Mouse (Mus musculus) embryonic facial prominence, embryonic 13.5 days (tissue): Measurements from ENCODE around the gene Rab24. TPM values are rescaled to one million over a fixed set of nuclear protein-coding genes. Genes with fewer than 3 reads are reported as not detected.

Experiments used
- ATAC-seq: fragments of 200-750 bp; cut with Nextera tagmentation; 2 replicates; pipeline ENCODE4 v1.8.0; 2017; ENCODE audit warnings: low read depth; ENCODE audit not compliant: insufficient number of reproducible peaks, insufficient read depth, low FRiP score, low TSS enrichment
- H3K27ac ChIP-seq: fragments of 300-500 bp; sonication (generic); 2 replicates; pipeline ENCODE4 v1.5.1; 2015; ENCODE audit warnings: moderate library complexity, mild to moderate bottlenecking, inconsistent platforms
- H3K27me3 ChIP-seq: fragments of 300-500 bp; sonication (generic); 2 replicates; pipeline ENCODE4 v1.6.1; 2015; ENCODE audit warnings: mild to moderate bottlenecking, inconsistent platforms
- H3K36me3 ChIP-seq: fragments of 300-500 bp; sonication (generic); 2 replicates; pipeline ENCODE4 v1.6.1; 2015; ENCODE audit warnings: mild to moderate bottlenecking, inconsistent platforms
- H3K4me1 ChIP-seq: fragments of 300-500 bp; sonication (generic); 2 replicates; pipeline ENCODE4 v1.6.1; 2015; ENCODE audit warnings: inconsistent platforms
- H3K4me2 ChIP-seq: fragments of 300-500 bp; sonication (generic); 2 replicates; pipeline ENCODE4 v1.6.1; 2015; ENCODE audit warnings: moderate library complexity, mild to moderate bottlenecking, inconsistent platforms
- H3K4me3 ChIP-seq: fragments of 300-500 bp; sonication (generic); 2 replicates; pipeline ENCODE4 v1.5.1; 2015; ENCODE audit warnings: mild to moderate bottlenecking, inconsistent platforms
- H3K9ac ChIP-seq: fragments of 300-500 bp; sonication (generic); 2 replicates; pipeline ENCODE4 v1.6.1; 2015; ENCODE audit warnings: mild to moderate bottlenecking, inconsistent platforms
- H3K9me3 ChIP-seq: fragments of 300-500 bp; sonication (generic); 2 replicates; pipeline ENCODE4 v1.6.1; 2016; ENCODE audit warnings: inconsistent platforms
- WGBS: fragments of 180-500 bp; shearing (Covaris S2); methylation state at CpG from one replicate; pipeline ENCODE4 v1.1.7; 2015; ENCODE audit warnings: mixed read lengths; 5-methylcytosine and 5-hydroxymethylcytosine counted together
- polyA plus RNA-seq: library from polyadenylated mRNA; unstranded; fragments of >200 nt; fragmentation: Nextera tagmentation; extraction: Ambion mirVana; gene quantifications from 2 replicates; pipeline ENCODE4 v1.2.1, GENCODE M21; 2015

Rab24 gene
- polyA plus RNA-seq, 1 experiment from 2014 or later, result 112 TPM

- WGBS, result 45% methylated on average over 8 of the region's 8 CpGs
- peak overlapping the region; percentile 28; the same call in 1 of the 2 replicates for H3K9ac ChIP-seq
- ATAC-seq, result no peak
- no peaks in the 10 kb centered on the region for H3K27me3 ChIP-seq
- H3K4me1 ChIP-seq, result peaks cover 50% of the 10 kb centered on the region
- peak overlapping the region; percentile 90 for H3K4me2 ChIP-seq
- peak overlapping the region; percentile 69 for H3K4me3 ChIP-seq
- H3K36me3 ChIP-seq, result peaks cover 35% of the 10 kb centered on the region
- no peaks in the 10 kb centered on the region for H3K9me3 ChIP-seq
- H3K27ac ChIP-seq, result 0 out of 2 replicates have a peak overlapping the region, but pooled peaks have one; percentile 1
Observed at GRCm38 (mm10) chr13:55327633-55328032, 5.9 kb upstream of the Rab24 start.

GRCm38 (mm10) chr13:55327169-55327568, 5.4 kb upstream of the Rab24 start:
- Histone ChIP-seq H3K36me3 (peaks cover 35% of the 10 kb centered on the region), H3K4me3 (no peak overlapping the region; the same call in 1 of the 2 replicates), H3K9me3 (no peaks in the 10 kb centered on the region), H3K4me1 (peaks cover 51% of the 10 kb centered on the region), H3K27me3 (no peaks in the 10 kb centered on the region), H3K4me2 (peak overlapping the region; percentile 90; the same call in 1 of the 2 replicates), H3K27ac (0 out of 2 replicates have a peak overlapping the region, but pooled peaks have one; percentile 1), H3K9ac (0 out of 2 replicates have a peak overlapping the region, but pooled peaks have one; percentile 27)
- WGBS, result 56% methylated on average over 4 of the region's 4 CpGs
- no peak for ATAC-seq

- Histone ChIP-seq H3K27me3 (no peaks in the 10 kb centered on the region), H3K27ac (no peak overlapping the region), H3K4me3 (no peak overlapping the region), H3K9me3 (no peaks in the 10 kb centered on the region), H3K9ac (no peak overlapping the region), H3K36me3 (peaks cover 35% of the 10 kb centered on the region), H3K4me1 (peaks cover 52% of the 10 kb centered on the region), H3K4me2 (no peak overlapping the region)
- no peak for ATAC-seq
- 87% methylated on average over 11 of the region's 11 CpGs for WGBS
Observed at GRCm38 (mm10) chr13:55325596-55325995, 3.9 kb upstream of the Rab24 start.

DNA sequence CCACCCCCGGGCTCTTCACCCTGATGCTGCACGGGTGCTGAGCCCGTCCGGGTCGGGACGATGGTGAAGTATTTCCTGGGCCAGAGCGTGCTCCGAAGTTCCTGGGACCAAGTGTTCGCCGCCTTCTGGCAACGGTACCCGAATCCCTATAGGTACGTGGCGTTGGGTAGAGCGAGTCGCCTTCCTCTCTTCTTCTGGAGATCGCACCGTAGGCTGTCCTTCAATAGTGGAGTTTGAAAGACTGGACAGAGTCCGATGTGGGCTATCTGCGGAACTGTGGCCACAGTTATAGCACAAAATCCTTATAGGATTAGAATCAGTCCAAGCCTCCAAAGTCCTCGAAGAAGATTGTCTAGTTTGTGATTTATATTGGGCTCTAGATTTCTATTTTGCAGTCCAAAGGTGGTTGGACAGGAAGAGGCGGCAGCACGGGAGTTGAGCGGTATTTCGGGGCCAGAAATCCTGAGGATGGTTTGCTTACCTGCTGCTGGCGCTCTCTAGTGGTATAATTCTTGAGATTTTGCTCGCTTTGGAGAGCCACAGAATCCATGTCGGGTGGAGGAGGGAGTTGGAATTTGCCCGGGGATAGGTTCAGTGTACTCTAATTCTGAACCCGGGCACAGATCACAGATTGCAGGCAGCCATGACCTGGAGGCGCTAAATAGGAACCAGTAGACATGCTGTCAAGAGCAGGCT, 532 bp upstream of the Rab24 start:
- Histone ChIP-seq H3K4me2 (peak overlapping the region; percentile 88), H3K36me3 (peaks cover 64% of the 10 kb centered on the region), H3K9ac (peak overlapping the region; percentile 97), H3K4me3 (peak overlapping the region; percentile 97), H3K27me3 (no peaks in the 10 kb centered on the region), H3K27ac (peak overlapping the region; percentile 86), H3K9me3 (no peaks in the 10 kb centered on the region), H3K4me1 (peaks cover 32% of the 10 kb centered on the region)
- 0 out of 2 replicates have a peak, but pooled peaks have one; percentile 0 for ATAC-seq
- under 1% methylated on average over 31 of the region's 31 CpGs for WGBS

DNA sequence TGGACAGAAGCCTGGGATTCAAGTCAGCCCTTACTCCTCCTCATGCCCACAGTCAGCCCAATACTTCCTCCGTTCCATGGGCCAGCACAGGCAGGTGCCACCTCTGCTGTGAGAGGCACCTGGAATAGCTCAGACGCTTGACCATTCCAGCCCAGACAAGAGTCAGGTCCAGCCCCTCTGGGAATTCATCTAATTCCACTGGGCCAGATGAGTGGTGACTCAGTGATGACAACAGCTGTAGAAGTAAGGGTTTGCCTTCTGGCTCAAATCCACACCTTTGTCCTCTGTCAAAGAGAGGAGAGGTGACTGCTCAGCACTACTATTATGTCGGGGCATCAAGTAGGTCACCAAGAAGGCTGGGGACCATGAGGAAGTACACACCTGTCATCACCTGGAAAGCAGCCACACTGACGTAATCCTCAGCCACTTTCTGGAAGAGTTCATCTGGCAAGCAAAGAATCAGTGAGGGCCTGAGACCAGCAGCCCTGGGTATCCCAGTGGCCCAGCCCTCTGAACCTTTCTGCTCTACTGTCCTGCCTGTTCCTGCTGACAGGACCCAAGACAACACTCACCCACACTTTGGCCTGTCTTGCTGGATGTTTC, 1.7 kb downstream of the Rab24 start, which contains the start of gene Prelid1:
TSS of gene Prelid1 (plus strand) at position 570 of the 603 bp plus-strand sequence.
- Histone ChIP-seq H3K27me3 (no peaks in the 10 kb centered on the region), H3K4me2 (peak within 1 kb of the TSS; percentile 88), H3K4me1 (peaks cover 28% of the 10 kb centered on the region), H3K9ac (peak within 1 kb of the TSS; percentile 97), H3K27ac (peak within 1 kb of the TSS; percentile 86), H3K4me3 (peak within 1 kb of the TSS; percentile 97), H3K9me3 (no peaks in the 10 kb centered on the region), H3K36me3 (peaks cover 69% of the 10 kb centered on the region)
- ATAC-seq, result no peak
- 81% methylated on average over 4 of the region's 4 CpGs for WGBS

DNA sequence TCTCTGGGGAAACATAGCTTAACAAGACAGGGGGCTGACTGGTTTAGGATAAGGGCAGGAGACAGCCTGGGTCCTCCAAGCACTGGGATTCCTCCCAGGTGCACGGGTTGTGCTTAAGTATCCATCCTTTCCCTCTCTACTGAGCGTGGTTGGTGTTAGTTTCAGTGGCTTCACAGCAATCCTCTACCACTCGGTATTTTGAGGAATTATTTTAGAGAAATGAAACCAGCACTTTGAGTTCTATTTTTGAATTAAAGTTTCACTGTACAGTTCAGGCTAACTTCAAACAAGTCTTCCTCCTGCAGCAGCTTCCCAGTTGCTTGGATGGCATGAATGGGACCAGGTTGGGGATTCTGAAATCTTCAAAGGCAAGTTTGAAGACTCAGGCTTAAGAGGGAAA, 3.4 kb downstream of the Rab24 start:
- Histone ChIP-seq H3K4me3 (no peak overlapping the region), H3K27me3 (no peaks in the 10 kb centered on the region), H3K4me2 (no peak overlapping the region), H3K9ac (no peak overlapping the region), H3K36me3 (peaks cover 71% of the 10 kb centered on the region), H3K9me3 (no peaks in the 10 kb centered on the region), H3K4me1 (peaks cover 20% of the 10 kb centered on the region), H3K27ac (no peak overlapping the region)
- WGBS, result 86% methylated on average over 3 of the region's 3 CpGs
- no peak for ATAC-seq

DNA sequence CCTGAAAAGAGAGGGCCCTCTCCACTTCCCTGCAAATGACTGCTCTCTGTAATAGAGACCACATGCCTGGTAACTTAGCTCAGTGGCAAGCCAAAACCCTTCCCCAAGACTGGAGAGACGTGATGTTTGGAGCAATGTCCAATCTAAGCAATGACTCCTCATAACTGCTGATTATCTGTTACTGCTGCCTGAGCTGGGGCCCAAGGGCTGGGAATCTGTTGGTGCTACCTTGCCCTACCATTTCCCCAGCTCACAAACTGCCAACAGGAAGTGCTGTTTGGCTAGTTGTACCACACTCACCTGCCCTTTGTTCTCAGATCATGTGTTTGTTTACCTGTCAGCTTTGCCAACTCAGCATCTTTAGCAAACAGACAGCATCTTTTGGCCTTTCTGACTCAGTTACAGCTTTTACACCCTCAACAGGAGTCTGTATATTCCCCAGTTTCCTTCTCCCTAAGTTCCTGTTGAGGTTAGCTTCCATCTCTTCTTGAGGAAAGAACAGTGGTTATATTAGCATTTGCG, 6.8 kb downstream of the Rab24 start:
- Histone ChIP-seq H3K9ac (no peak overlapping the region), H3K4me3 (no peak overlapping the region), H3K4me2 (no peak overlapping the region), H3K4me1 (no peaks in the 10 kb centered on the region), H3K36me3 (peaks cover 96% of the 10 kb centered on the region), H3K27me3 (no peaks in the 10 kb centered on the region), H3K27ac (no peak overlapping the region), H3K9me3 (no peaks in the 10 kb centered on the region)
- no peak for ATAC-seq
- 75% methylated on average over 2 of the region's 2 CpGs for WGBS

- Histone ChIP-seq H3K9ac (no peak overlapping the region), H3K4me2 (no peak overlapping the region), H3K27ac (no peak overlapping the region), H3K4me3 (no peak overlapping the region), H3K36me3 (peaks cover 87% of the 10 kb centered on the region), H3K4me1 (no peaks in the 10 kb centered on the region), H3K27me3 (no peaks in the 10 kb centered on the region), H3K9me3 (no peaks in the 10 kb centered on the region)
- WGBS, result 92% methylated on average over 9 of the region's 9 CpGs
- no peak for ATAC-seq
Observed at GRCm38 (mm10) chr13:55313051-55313450, 8.7 kb downstream of the Rab24 start.

DNA sequence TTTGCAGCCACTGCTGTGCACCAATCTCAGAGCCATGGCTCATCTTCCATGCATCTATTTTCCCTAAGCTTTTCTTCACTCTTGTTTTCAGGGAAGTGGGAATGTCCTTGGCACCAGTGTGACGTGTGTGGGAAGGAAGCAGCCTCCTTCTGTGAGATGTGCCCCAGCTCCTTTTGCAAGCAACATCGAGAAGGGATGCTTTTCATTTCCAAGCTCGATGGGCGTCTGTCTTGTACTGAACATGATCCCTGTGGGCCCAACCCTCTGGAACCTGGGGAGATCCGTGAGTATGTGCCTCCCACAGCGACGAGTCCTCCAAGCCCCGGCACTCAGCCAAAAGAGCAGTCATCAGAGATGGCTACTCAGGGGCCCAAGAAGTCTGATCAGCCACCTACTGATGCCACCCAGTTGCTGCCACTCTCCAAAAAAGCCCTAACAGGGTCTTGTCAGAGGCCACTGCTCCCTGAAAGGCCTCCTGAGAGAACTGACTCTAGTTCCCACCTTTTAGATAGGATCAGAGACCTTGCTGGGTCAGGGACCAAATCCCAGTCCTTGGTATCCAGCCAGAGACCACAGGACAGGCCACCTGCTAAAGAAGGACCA, 9.6 kb downstream of the Rab24 start:
- no peaks in the 10 kb centered on the region for H3K27me3 ChIP-seq
- H3K27ac ChIP-seq, result no peak overlapping the region
- no peaks in the 10 kb centered on the region for H3K9me3 ChIP-seq
- H3K4me3 ChIP-seq, result no peak overlapping the region
- H3K9ac ChIP-seq, result no peak overlapping the region
- H3K4me1 ChIP-seq, result no peaks in the 10 kb centered on the region
- ATAC-seq, result no peak
- H3K36me3 ChIP-seq, result peaks cover 88% of the 10 kb centered on the region
- WGBS, result 93% methylated on average over 8 of the region's 8 CpGs
- no peak overlapping the region for H3K4me2 ChIP-seq

- Histone ChIP-seq H3K9me3 (no peaks in the 10 kb centered on the region), H3K27ac (no peak overlapping the region), H3K27me3 (no peaks in the 10 kb centered on the region), H3K36me3 (peaks cover 87% of the 10 kb centered on the region), H3K4me1 (no peaks in the 10 kb centered on the region), H3K4me2 (no peak overlapping the region), H3K4me3 (no peak overlapping the region), H3K9ac (no peak overlapping the region)
- no peak for ATAC-seq
- 93% methylated on average over 5 of the region's 5 CpGs for WGBS
Observed at GRCm38 (mm10) chr13:55300913-55301312, 20.8 kb downstream of the Rab24 start.

DNA sequence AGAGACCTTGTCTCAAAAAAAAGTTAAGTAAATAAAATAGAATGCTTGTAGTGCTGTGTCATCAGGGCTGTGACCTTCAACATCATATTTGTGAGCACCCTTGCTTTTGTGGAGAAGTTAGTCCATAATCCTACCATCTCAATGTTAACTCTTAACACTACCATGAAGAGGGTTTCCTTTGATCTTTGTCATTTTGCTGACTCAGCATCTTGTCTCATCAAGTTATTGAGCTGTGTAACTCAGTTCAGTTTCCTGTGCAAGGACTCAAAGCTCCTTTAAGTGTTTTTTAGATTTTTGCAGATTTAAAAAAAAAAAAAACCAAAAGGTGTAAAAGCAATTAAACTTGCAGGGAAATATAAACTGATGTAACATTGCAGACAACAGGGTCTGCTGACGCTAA, 25.0 kb downstream of the Rab24 start:
- 94% methylated on average over 1 of the region's 1 CpGs for WGBS
- H3K27me3 ChIP-seq, result no peaks in the 10 kb centered on the region
- no peak overlapping the region for H3K4me2 ChIP-seq
- H3K36me3 ChIP-seq, result peaks cover 79% of the 10 kb centered on the region
- no peak overlapping the region for H3K4me3 ChIP-seq
- H3K9ac ChIP-seq, result no peak overlapping the region
- H3K27ac ChIP-seq, result no peak overlapping the region
- no peaks in the 10 kb centered on the region for H3K9me3 ChIP-seq
- no peak for ATAC-seq
- no peaks in the 10 kb centered on the region for H3K4me1 ChIP-seq
